ENCODE assay signal across 8 mouse cellular contexts in genomic region chr13:67637294-67638007, GRCm38 (mm10). TPM values are rescaled to one million over a fixed set of nuclear protein-coding genes. Genes with fewer than 3 reads are reported as not detected.
A peak's percentile ranks its signal among the peaks of the same experiment; 100 is the strongest.
DNase-seq lines count a peak whose midpoint lies in the region; ATAC-seq and TF ChIP-seq lines count a peak whose summit lies in the region.

Gm49345 (minus strand) TSS chr13:67637769.
Zfp729a (minus strand) TSS chr13:67637791.

- peaks cover 1% of the 10 kb centered on the region for H3K4me1 ChIP-seq in ES-Bruce4 (ENCODE audit: control insufficient read depth, insufficient read depth, low read length)
- H3K4me1 ChIP-seq in forebrain, embryonic 13.5 days, result peaks cover 5% of the 10 kb centered on the region
- no peaks in the 10 kb centered on the region for H3K4me1 ChIP-seq in liver, postnatal 0 days (ENCODE audit: insufficient read depth)
- H3K4me1 ChIP-seq in neural tube, embryonic 14.5 days (ENCODE audit: control insufficient read depth, insufficient read depth, low read length), result no peaks in the 10 kb centered on the region

- peak within 1 kb of the TSS; percentile 32 for H3K27ac ChIP-seq in ES-Bruce4 (ENCODE audit: insufficient read depth, low read length)
- H3K27ac ChIP-seq in forebrain, embryonic 13.5 days, result no peak within 1 kb of the TSS
- peak within 1 kb of the TSS; percentile 77 for H3K27ac ChIP-seq in liver, postnatal 0 days (ENCODE audit: low read depth)
- H3K27ac ChIP-seq in neural tube, embryonic 14.5 days (ENCODE audit: low read depth, low read length), result no peak within 1 kb of the TSS

- peak within 1 kb of the TSS; percentile 71 for H3K4me2 ChIP-seq in forebrain, embryonic 13.5 days
- H3K4me2 ChIP-seq in liver, postnatal 0 days (ENCODE audit: low read depth, low read length), result peak within 1 kb of the TSS; percentile 59
- peak within 1 kb of the TSS; percentile 52 for H3K4me2 ChIP-seq in neural tube, embryonic 14.5 days (ENCODE audit: low read depth, low read length)

- H3K9ac ChIP-seq in ES-Bruce4 (ENCODE audit: low read depth, poor library complexity, severe bottlenecking), result peak within 1 kb of the TSS; percentile 63
- H3K9ac ChIP-seq in forebrain, embryonic 13.5 days, result peak within 1 kb of the TSS; percentile 74
- H3K9ac ChIP-seq in liver, postnatal 0 days (replicated peaks), result peak within 1 kb of the TSS; percentile 84
- H3K9ac ChIP-seq in neural tube, embryonic 14.5 days (replicated peaks; ENCODE audit: low read depth, low read length), result peak within 1 kb of the TSS; percentile 68

- intact Hi-C loops in heart, postnatal 10 days (cut with DNase I), result loop anchor here (1.0 to 5.0 kb wide), 4 partner anchors 28 to 205 kb away; partner anchors contain the start of gene Zfp729b

- no peaks in the 10 kb centered on the region for H3K27me3 ChIP-seq in ES-Bruce4 (ENCODE audit: control insufficient read depth, insufficient read depth, low read length, poor library complexity, severe bottlenecking)
- no peaks in the 10 kb centered on the region for H3K27me3 ChIP-seq in forebrain, embryonic 13.5 days
- H3K27me3 ChIP-seq in liver, postnatal 0 days (ENCODE audit: insufficient read depth, low read length), result no peaks in the 10 kb centered on the region
- no peaks in the 10 kb centered on the region for H3K27me3 ChIP-seq in neural tube, embryonic 14.5 days (ENCODE audit: control insufficient read depth, insufficient read depth, low read length)

- H3K4me3 ChIP-seq in ES-Bruce4 (ENCODE audit: low read depth, low read length), result peak within 1 kb of the TSS; percentile 90
- peak within 1 kb of the TSS; percentile 86 for H3K4me3 ChIP-seq in forebrain, embryonic 13.5 days
- peak within 1 kb of the TSS; percentile 89 for H3K4me3 ChIP-seq in liver, postnatal 0 days (ENCODE audit: low read depth, low read length)
- H3K4me3 ChIP-seq in neural tube, embryonic 14.5 days (ENCODE audit: low read depth, low read length), result peak within 1 kb of the TSS; percentile 71

- TF ChIP-seq POLR2A in ES-Bruce4 (IDR thresholded peaks at IDR 0.05; ENCODE audit: insufficient read depth, low read length), result no peak

- peak; percentile 92 to 93 for DNase-seq in heart, postnatal 10 days
- DNase-seq in large intestine, adult 2 months (ENCODE audit: low read depth, low spot score), result peak; percentile 84
- peak; percentile 78 for DNase-seq in liver, postnatal 0 days
- DNase-seq in testis, postnatal 10 days (ENCODE audit: low spot score), result peak; percentile 84

- 0 out of 2 replicates have a peak, but pooled peaks cover 3% of the 10 kb centered on the region for H3K9me3 ChIP-seq in ES-Bruce4 (replicated peaks; ENCODE audit: control insufficient read depth, insufficient read depth, low read length, poor library complexity, severe bottlenecking)
- no peaks in the 10 kb centered on the region for H3K9me3 ChIP-seq in forebrain, embryonic 13.5 days (replicated peaks)
- no peaks in the 10 kb centered on the region for H3K9me3 ChIP-seq in liver, postnatal 0 days (ENCODE audit: low read length)
- H3K9me3 ChIP-seq in neural tube, embryonic 14.5 days (ENCODE audit: control insufficient read depth, low read length), result no peaks in the 10 kb centered on the region

- no peaks in the 10 kb centered on the region for H3K36me3 ChIP-seq in ES-Bruce4 (ENCODE audit: control insufficient read depth, insufficient read depth, low read length, poor library complexity, severe bottlenecking)
- no peaks in the 10 kb centered on the region for H3K36me3 ChIP-seq in forebrain, embryonic 13.5 days (ENCODE audit: poor library complexity, severe bottlenecking)
- H3K36me3 ChIP-seq in liver, postnatal 0 days (replicated peaks; ENCODE audit: insufficient read depth, low read length), result no peaks in the 10 kb centered on the region
- no peaks in the 10 kb centered on the region for H3K36me3 ChIP-seq in neural tube, embryonic 14.5 days (ENCODE audit: control insufficient read depth, insufficient read depth, low read length)

- peak; percentile 35; the same call in 1 of the 2 replicates for TF ChIP-seq EP300 in ES-Bruce4 (IDR thresholded peaks at IDR 0.05; ENCODE audit: insufficient read depth, low read depth, low read length)
- TF ChIP-seq EP300 in liver, postnatal 0 days (IDR thresholded peaks at IDR 0.05; ENCODE audit: low read depth), result no peak; the same call in 1 of the 2 replicates

- WGBS in forebrain, embryonic 13.5 days, result under 1% methylated on average over 19 of the region's 19 CpGs
- under 1% methylated on average over 19 of the region's 19 CpGs for WGBS in large intestine, adult 2 months
- under 1% methylated on average over 19 of the region's 19 CpGs for WGBS in liver, postnatal 0 days (ENCODE audit: insufficient replicate concordance)
- under 1% methylated on average over 19 of the region's 19 CpGs for WGBS in neural tube, embryonic 14.5 days

- peak; percentile 39 for TF ChIP-seq CTCF in ES-Bruce4 (IDR thresholded peaks at IDR 0.05; ENCODE audit: low read depth, low read length)
- peak; percentile 74 for TF ChIP-seq CTCF in liver, postnatal 0 days (IDR thresholded peaks at IDR 0.05; ENCODE audit: low read depth)

- ATAC-seq in cerebellum, adult (ENCODE audit: insufficient number of reproducible peaks, low FRiP score, low TSS enrichment), result peak; percentile 98
- ATAC-seq in forebrain, embryonic 13.5 days, result peak; percentile 99
- peak; percentile 99 for ATAC-seq in liver, postnatal 0 days
- ATAC-seq in neural tube, embryonic 14.5 days (ENCODE audit: low read depth), result peak; percentile 99

RNA-seq across cellular contexts. Expression of gene Gm49345, which starts in this region (rescaled TPM):
- polyA plus RNA-seq in ES-Bruce4 (2011; ENCODE audit: insufficient read depth, insufficient read length, low read depth, missing spikeins), result 13.8 and 15.6 TPM in 2 replicates
- not detected in 2 replicates for polyA plus RNA-seq in forebrain, embryonic 13.5 days (2015; fragmentation: Nextera tagmentation; extraction: Ambion mirVana)
- total RNA-seq in heart, postnatal 10 days (2021), result 1 to 10 TPM in 1 of 2 experiments, under 1 TPM in 1; 0.89 to 2.0 TPM
- polyA plus RNA-seq in large intestine, adult 2 months (2012; rRNA removed), result 0.18 TPM in 1 of 2 replicates, not detected in the other
- polyA plus RNA-seq in liver, postnatal 0 days (2015; fragmentation: Nextera tagmentation; extraction: Ambion mirVana), result 0.08 TPM in 1 of 2 replicates, not detected in the other
- 1.2 TPM in 1 of 2 replicates, not detected in the other for polyA plus RNA-seq in neural tube, embryonic 14.5 days (2014; fragmentation: Nextera tagmentation; extraction: Ambion mirVana)

RNA-seq across cellular contexts. Expression of gene Zfp729a, which starts in this region (rescaled TPM):
- 10.8 and 11.1 TPM in 2 replicates for polyA plus RNA-seq in ES-Bruce4 (2011; ENCODE audit: insufficient read depth, insufficient read length, low read depth, missing spikeins)
- 3.7 and 3.9 TPM in 2 replicates for polyA plus RNA-seq in forebrain, embryonic 13.5 days (2015; fragmentation: Nextera tagmentation; extraction: Ambion mirVana)
- 1 to 10 TPM; 4.5 to 4.9 TPM for total RNA-seq in heart, postnatal 10 days (2021)
- polyA plus RNA-seq in large intestine, adult 2 months (2012; rRNA removed), result 0.75 and 1.3 TPM in 2 replicates
- 0.58 and 1.1 TPM in 2 replicates for polyA plus RNA-seq in liver, postnatal 0 days (2015; fragmentation: Nextera tagmentation; extraction: Ambion mirVana)
- polyA plus RNA-seq in neural tube, embryonic 14.5 days (2014; fragmentation: Nextera tagmentation; extraction: Ambion mirVana), result 4.1 and 5.1 TPM in 2 replicates

Comparison
In these comparisons a context has a peak if more than half of its experiments do, and no peak if none do; other contexts are left out.
1. H3K27ac ChIP-seq: peak in ES-Bruce4 (single experiment) and liver, postnatal 0 days (single experiment); none in forebrain, embryonic 13.5 days (single experiment) and neural tube, embryonic 14.5 days (single experiment).
2. Peak in every context shown above with its lines, with median percentiles within 50 percentile points of each other: H3K4me3 ChIP-seq, H3K9ac ChIP-seq, ATAC-seq, H3K4me2 ChIP-seq and DNase-seq.